Mouse (Mus musculus): ENCODE data around the gene Fam193a.

DNA sequence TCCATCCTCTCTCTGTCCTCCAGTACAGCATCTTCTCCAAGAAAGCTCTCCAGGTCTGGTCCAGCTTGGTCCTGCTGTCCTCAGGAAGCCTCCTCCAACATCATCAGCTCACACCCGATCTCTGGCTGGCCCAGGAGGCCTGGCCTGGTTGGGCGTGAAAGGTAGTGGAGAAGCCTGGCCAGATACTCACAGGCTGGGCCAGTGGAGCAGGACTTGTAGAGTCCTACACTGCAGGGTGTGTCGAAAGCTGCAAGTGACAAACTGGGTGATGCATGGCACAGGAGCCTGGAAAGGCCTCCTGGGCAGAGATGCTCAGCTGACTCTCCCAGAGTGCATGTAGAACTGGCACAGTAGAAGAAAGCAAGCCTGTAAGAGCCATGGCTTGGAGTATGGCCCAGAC, 151.6 kb downstream of the Fam193a start:
- TF ChIP-seq CTCF (IDR thresholded peaks at IDR 0.05; ENCODE audit: insufficient read depth, low read depth, low read length): 0 out of 2 replicates have a peak, but pooled peaks have one; percentile 4
- no peak for TF ChIP-seq POLR2A (IDR thresholded peaks at IDR 0.05; ENCODE audit: insufficient read depth, low read depth, low read length)

Data from olfactory bulb, adult 2 months (tissue).